Mouse (Mus musculus): ENCODE results near the gene Fbxo42. TPM values are rescaled to one million over a fixed set of nuclear protein-coding genes. Genes with fewer than 3 reads are reported as not detected.

Fbxo42 gene
- total RNA-seq, 2 experiments from 2014 or later: 43.2 to 54.4 TPM

GRCm38 (mm10) chr4:141210524-141211219, 63.0 kb downstream of the Fbxo42 start:
- ATAC-seq (replicated peaks; ENCODE audit: low FRiP score, poor library complexity, severe bottlenecking): peak; percentile 68

GRCm38 (mm10) chr4:141211646-141212045, 63.9 kb downstream of the Fbxo42 start:
- no peak for ATAC-seq (replicated peaks; ENCODE audit: low FRiP score, poor library complexity, severe bottlenecking)

- no peak for ATAC-seq (replicated peaks; ENCODE audit: low FRiP score, poor library complexity, severe bottlenecking)
Observed at GRCm38 (mm10) chr4:141212892-141213291, 65.2 kb downstream of the Fbxo42 start.

GRCm38 (mm10) chr4:141213342-141213741, 65.6 kb downstream of the Fbxo42 start:
- no peak for ATAC-seq (replicated peaks; ENCODE audit: low FRiP score, poor library complexity, severe bottlenecking)

GRCm38 (mm10) chr4:141213770-141214336, 66.1 kb downstream of the Fbxo42 start, which contains the start of gene Rsg1:
Gene Rsg1, plus strand, starts transcription at chr4:141213956.
- peak; percentile 75 for ATAC-seq (replicated peaks; ENCODE audit: low FRiP score, poor library complexity, severe bottlenecking)

- ATAC-seq (replicated peaks; ENCODE audit: low FRiP score, poor library complexity, severe bottlenecking): peak; percentile 74
Observed at GRCm38 (mm10) chr4:141214337-141214851, 66.7 kb downstream of the Fbxo42 start.

- 0 out of 2 replicates have a peak, but pooled peaks have one; percentile 38 for ATAC-seq (replicated peaks; ENCODE audit: low FRiP score, poor library complexity, severe bottlenecking)
Observed at GRCm38 (mm10) chr4:141219583-141220213, 72.0 kb downstream of the Fbxo42 start.

- ATAC-seq (replicated peaks; ENCODE audit: low FRiP score, poor library complexity, severe bottlenecking): no peak
Observed at GRCm38 (mm10) chr4:141221848-141222247, 74.1 kb downstream of the Fbxo42 start.

- ATAC-seq (replicated peaks; ENCODE audit: low FRiP score, poor library complexity, severe bottlenecking): no peak
Observed at GRCm38 (mm10) chr4:141222752-141223151, 75.0 kb downstream of the Fbxo42 start.

GRCm38 (mm10) chr4:141228687-141229086, 81.0 kb downstream of the Fbxo42 start:
- no peak for ATAC-seq (replicated peaks; ENCODE audit: low FRiP score, poor library complexity, severe bottlenecking)

- ATAC-seq (replicated peaks; ENCODE audit: low FRiP score, poor library complexity, severe bottlenecking): no peak
Observed at GRCm38 (mm10) chr4:141233196-141233595, 85.5 kb downstream of the Fbxo42 start.

- ATAC-seq (replicated peaks; ENCODE audit: low FRiP score, poor library complexity, severe bottlenecking): no peak
Observed at GRCm38 (mm10) chr4:141235537-141236111, 87.9 kb downstream of the Fbxo42 start.

GRCm38 (mm10) chr4:141236856-141237255, 89.1 kb downstream of the Fbxo42 start:
- no peak for ATAC-seq (replicated peaks; ENCODE audit: low FRiP score, poor library complexity, severe bottlenecking)

- no peak for ATAC-seq (replicated peaks; ENCODE audit: low FRiP score, poor library complexity, severe bottlenecking)
Observed at GRCm38 (mm10) chr4:141238492-141239387, 91.0 kb downstream of the Fbxo42 start.

GRCm38 (mm10) chr4:141239388-141240125, 91.8 kb downstream of the Fbxo42 start, which contains the start of gene Arhgef19:
Gene Arhgef19, plus strand, starts transcription at chr4:141239499.
- peak; percentile 71 for ATAC-seq (replicated peaks; ENCODE audit: low FRiP score, poor library complexity, severe bottlenecking)

- ATAC-seq (replicated peaks; ENCODE audit: low FRiP score, poor library complexity, severe bottlenecking): 0 out of 2 replicates have a peak, but pooled peaks have one; percentile 41
Observed at GRCm38 (mm10) chr4:141240617-141241016, 92.9 kb downstream of the Fbxo42 start.

- no peak for ATAC-seq (replicated peaks; ENCODE audit: low FRiP score, poor library complexity, severe bottlenecking)
Observed at GRCm38 (mm10) chr4:141241861-141242260, 94.1 kb downstream of the Fbxo42 start.

- no peak for ATAC-seq (replicated peaks; ENCODE audit: low FRiP score, poor library complexity, severe bottlenecking)
Observed at GRCm38 (mm10) chr4:141242651-141243241, 95.0 kb downstream of the Fbxo42 start.
